Mouse (Mus musculus) liver, embryonic 14.5 days (tissue): ENCODE results near the gene Wdr46.

Experiments used
- CTCF ChIP-seq: IDR thresholded peaks from 2 replicates; pipeline ENCODE4 v1.5.1; 2016; ENCODE audit warnings: antibody characterized with exemption, low read depth, control low read depth
- EP300 ChIP-seq: IDR thresholded peaks from 2 replicates; pipeline ENCODE4 v1.6.1; 2016; ENCODE audit warnings: antibody characterized with exemption, low read depth

DNA sequence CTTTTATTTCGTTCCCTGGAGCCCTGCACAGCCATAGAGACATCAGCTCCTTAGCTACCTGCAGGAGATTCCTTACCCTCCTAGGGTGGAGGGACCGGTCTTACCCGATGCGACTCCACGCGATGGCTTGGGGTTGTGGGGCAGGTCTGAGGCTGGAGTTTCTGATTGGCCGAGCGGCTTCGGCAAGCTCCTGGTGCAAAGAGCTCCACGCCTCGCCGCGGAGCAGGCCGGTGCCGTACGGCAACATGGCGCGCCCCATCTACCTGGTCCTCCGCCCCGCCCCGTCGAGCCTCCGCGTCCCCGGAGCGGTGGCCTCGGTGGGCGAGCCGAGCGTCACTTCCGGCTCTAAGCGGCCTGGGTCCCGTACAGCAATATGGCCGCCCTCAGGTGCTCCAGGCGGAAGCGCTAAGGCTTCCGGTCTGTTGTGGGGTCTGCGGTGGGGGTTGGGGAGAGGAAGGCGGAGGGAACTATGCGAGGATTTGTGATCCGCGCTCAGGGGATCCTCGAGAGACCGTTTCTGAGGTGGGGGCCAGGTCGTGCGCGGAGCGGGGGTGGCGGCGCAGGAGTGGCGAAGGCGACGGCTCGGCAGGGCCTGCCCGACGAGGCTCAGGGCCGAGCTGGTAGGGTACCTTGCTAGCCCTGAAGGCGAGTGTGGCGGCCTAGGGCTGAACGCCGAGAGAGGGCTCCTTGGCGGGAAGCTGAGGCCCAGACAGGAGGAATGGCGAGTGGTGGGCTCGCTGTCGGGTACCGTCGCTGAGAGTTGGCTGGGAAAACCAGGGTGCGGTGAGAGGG lies 31.2 kb upstream of the Wdr46 start, which contains the start of gene Daxx:
- TF ChIP-seq EP300 = no peak
- TF ChIP-seq CTCF = no peak
